Mouse (Mus musculus): Measurements from ENCODE around the gene Acap2.
A peak's percentile ranks its signal among the peaks of the same experiment; 100 is the strongest.

DNA sequence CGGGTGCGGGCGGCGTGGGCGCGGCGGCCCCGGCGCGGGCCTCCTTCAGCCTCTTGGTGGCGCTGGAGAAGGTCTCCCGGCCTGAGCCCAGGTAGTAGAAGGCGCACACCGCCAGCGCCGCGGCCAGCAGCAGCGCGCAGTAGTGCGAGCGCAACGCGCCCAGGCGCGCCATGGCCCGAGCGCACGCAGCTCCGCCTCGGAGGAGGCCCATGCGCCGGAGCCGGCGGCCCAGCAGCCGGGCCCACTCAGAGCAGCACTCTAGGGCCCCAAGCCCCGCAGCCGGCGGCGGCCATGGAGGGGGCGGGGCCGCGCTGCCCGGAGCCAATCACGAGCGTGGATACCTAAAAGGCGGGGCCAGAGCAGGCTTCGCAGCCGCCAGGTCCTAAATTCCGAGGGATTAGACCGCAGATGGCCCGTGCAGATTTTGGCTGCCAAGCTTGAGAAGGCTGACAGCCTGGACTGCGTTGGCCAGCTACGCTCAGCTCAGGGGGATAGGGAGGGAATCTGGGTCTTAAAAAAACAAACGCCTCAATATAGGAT is 119.8 kb downstream of the Acap2 start, which contains the start of gene Xxylt1:
- TF ChIP-seq CTCF (IDR thresholded peaks at IDR 0.05; ENCODE audit: insufficient read depth, low read depth, low read length): 0 out of 2 replicates have a peak, but pooled peaks have one; percentile 49
- peak; percentile 83 for TF ChIP-seq POLR2A (IDR thresholded peaks at IDR 0.05; ENCODE audit: insufficient read depth, low read depth, low read length)
